Mouse (Mus musculus): ENCODE measurements around the gene Clca3a1. TPM values are rescaled to one million over a fixed set of nuclear protein-coding genes. Genes with fewer than 3 reads are reported as not detected.
A peak's percentile ranks its signal among the peaks of the same experiment; 100 is the strongest.

The Clca3a1 gene
- polyA plus RNA-seq, 1 experiment, result 0.19 TPM

DNA sequence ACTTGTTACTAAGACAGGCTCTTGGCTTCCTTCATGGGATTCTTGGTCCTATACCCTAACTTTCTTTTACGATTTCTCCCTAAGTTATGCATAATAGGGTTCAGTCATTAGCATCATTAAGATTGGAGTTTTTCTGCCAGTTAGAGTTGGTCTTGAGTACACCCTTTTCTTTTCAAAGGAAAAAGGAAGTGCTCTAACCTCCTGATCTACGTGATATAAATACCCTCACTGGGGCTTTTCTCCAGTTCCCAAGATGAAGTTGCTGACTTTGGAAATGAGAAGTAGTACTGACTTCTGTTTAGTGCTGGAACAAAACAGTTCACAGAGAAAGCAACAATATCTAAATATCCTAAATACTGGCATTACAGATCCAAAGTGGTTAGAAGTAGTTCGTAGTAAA lies 62.8 kb downstream of the Clca3a1 start:
- no peak overlapping the region for H3K27ac ChIP-seq (ENCODE audit: insufficient read depth, low read length)
- peaks cover 10% of the 10 kb centered on the region for H3K36me3 ChIP-seq (ENCODE audit: control insufficient read depth, insufficient read depth, low read length, poor library complexity, severe bottlenecking)
- TF ChIP-seq POLR2A (IDR thresholded peaks at IDR 0.05; ENCODE audit: insufficient read depth, low read length), result no peak
- TF ChIP-seq EP300 (IDR thresholded peaks at IDR 0.05; ENCODE audit: insufficient read depth, low read depth, low read length), result no peak
- TF ChIP-seq CTCF (IDR thresholded peaks at IDR 0.05; ENCODE audit: low read depth, low read length), result no peak
- H3K9ac ChIP-seq (ENCODE audit: low read depth, poor library complexity, severe bottlenecking), result no peak overlapping the region
- H3K27me3 ChIP-seq (ENCODE audit: control insufficient read depth, insufficient read depth, low read length, poor library complexity, severe bottlenecking), result no peaks in the 10 kb centered on the region
- H3K4me1 ChIP-seq (ENCODE audit: control insufficient read depth, insufficient read depth, low read length), result no peaks in the 10 kb centered on the region
- H3K9me3 ChIP-seq (replicated peaks; ENCODE audit: control insufficient read depth, insufficient read depth, low read length, poor library complexity, severe bottlenecking), result no peaks in the 10 kb centered on the region
- H3K4me3 ChIP-seq (ENCODE audit: low read depth, low read length), result no peak overlapping the region

DNA sequence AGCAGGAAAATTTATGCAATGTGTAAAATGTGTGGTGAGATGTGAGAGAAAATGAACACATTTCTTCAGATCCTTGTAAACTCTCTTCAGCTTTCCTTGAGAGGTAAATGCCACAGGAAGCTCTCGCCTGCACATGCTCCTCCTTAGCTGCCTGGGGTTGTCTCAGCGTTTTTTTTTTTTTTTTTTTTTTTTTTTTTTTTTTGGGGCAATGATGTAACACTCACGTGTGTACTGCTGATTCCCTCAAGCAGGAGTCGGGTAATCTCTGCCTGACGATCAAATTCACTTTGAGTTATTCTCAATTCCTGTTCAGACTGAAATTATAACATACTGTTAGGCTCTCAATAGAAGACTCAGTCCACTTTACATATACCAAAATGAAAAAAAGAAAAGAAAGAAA lies 63.6 kb downstream of the Clca3a1 start:
- Histone ChIP-seq H3K4me1 (ENCODE audit: control insufficient read depth, insufficient read depth, low read length) (no peaks in the 10 kb centered on the region), H3K4me3 (ENCODE audit: low read depth, low read length) (no peak overlapping the region), H3K9me3 (replicated peaks; ENCODE audit: control insufficient read depth, insufficient read depth, low read length, poor library complexity, severe bottlenecking) (no peaks in the 10 kb centered on the region), H3K9ac (ENCODE audit: low read depth, poor library complexity, severe bottlenecking) (no peak overlapping the region), H3K36me3 (ENCODE audit: control insufficient read depth, insufficient read depth, low read length, poor library complexity, severe bottlenecking) (peaks cover 10% of the 10 kb centered on the region), H3K27me3 (ENCODE audit: control insufficient read depth, insufficient read depth, low read length, poor library complexity, severe bottlenecking) (no peaks in the 10 kb centered on the region), H3K27ac (ENCODE audit: insufficient read depth, low read length) (no peak overlapping the region)
- TF ChIP-seq EP300 (IDR thresholded peaks at IDR 0.05; ENCODE audit: insufficient read depth, low read depth, low read length), result no peak

DNA sequence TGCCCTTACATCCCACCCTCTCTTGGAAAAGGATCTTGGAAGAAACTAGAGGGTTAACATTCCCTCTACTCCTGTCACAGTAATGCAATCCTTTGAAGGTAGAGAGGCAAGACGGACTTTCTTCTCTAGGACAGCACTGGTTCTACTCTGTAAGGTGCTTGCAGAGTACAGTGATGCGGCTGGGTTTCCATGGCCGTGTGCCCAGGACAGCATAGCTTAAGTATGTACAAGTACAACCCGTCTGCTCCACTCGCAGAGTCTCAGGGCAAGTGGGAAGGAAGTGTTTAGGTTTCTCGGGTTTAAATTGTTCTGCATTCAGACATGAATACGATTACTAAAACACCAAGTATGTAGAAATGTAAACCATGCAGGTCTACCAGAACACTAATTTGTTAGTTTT lies 65.8 kb downstream of the Clca3a1 start:
- Histone ChIP-seq H3K9ac (ENCODE audit: low read depth, poor library complexity, severe bottlenecking) (no peak overlapping the region), H3K9me3 (replicated peaks; ENCODE audit: control insufficient read depth, insufficient read depth, low read length, poor library complexity, severe bottlenecking) (no peaks in the 10 kb centered on the region), H3K4me1 (ENCODE audit: control insufficient read depth, insufficient read depth, low read length) (no peaks in the 10 kb centered on the region), H3K27ac (ENCODE audit: insufficient read depth, low read length) (no peak overlapping the region), H3K36me3 (ENCODE audit: control insufficient read depth, insufficient read depth, low read length, poor library complexity, severe bottlenecking) (peaks cover 13% of the 10 kb centered on the region), H3K27me3 (ENCODE audit: control insufficient read depth, insufficient read depth, low read length, poor library complexity, severe bottlenecking) (no peaks in the 10 kb centered on the region), H3K4me3 (ENCODE audit: low read depth, low read length) (no peak overlapping the region)
- TF ChIP-seq POLR2A (IDR thresholded peaks at IDR 0.05; ENCODE audit: insufficient read depth, low read length) (no peak), CTCF (IDR thresholded peaks at IDR 0.05; ENCODE audit: low read depth, low read length) (no peak)

DNA sequence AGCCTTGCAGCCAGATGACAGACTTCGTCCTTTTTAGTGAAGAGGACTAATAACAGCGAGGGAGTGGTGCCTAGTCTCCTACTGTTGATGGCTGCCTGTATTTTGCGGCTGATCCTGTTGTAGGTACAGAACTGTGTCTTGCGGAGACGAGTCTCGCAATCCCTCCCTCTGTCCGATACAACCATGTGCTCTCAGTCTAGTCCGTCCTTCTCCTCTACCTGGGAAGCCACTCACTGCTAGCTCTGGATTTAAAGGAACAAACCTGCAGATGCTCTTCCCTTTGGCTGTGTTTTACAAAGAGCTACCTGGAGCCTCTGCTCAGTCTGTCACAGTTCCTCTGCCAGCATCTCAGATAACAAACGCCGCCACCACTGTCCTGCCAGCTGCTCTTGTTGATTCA lies 66.7 kb downstream of the Clca3a1 start:
- Histone ChIP-seq H3K27ac (ENCODE audit: insufficient read depth, low read length) (no peak overlapping the region), H3K4me3 (ENCODE audit: low read depth, low read length) (no peak overlapping the region), H3K9ac (ENCODE audit: low read depth, poor library complexity, severe bottlenecking) (no peak overlapping the region), H3K9me3 (replicated peaks; ENCODE audit: control insufficient read depth, insufficient read depth, low read length, poor library complexity, severe bottlenecking) (no peaks in the 10 kb centered on the region), H3K4me1 (ENCODE audit: control insufficient read depth, insufficient read depth, low read length) (no peaks in the 10 kb centered on the region), H3K36me3 (ENCODE audit: control insufficient read depth, insufficient read depth, low read length, poor library complexity, severe bottlenecking) (peaks cover 13% of the 10 kb centered on the region), H3K27me3 (ENCODE audit: control insufficient read depth, insufficient read depth, low read length, poor library complexity, severe bottlenecking) (no peaks in the 10 kb centered on the region)
- TF ChIP-seq POLR2A (IDR thresholded peaks at IDR 0.05; ENCODE audit: insufficient read depth, low read length) (no peak), EP300 (IDR thresholded peaks at IDR 0.05; ENCODE audit: insufficient read depth, low read depth, low read length) (no peak)

DNA sequence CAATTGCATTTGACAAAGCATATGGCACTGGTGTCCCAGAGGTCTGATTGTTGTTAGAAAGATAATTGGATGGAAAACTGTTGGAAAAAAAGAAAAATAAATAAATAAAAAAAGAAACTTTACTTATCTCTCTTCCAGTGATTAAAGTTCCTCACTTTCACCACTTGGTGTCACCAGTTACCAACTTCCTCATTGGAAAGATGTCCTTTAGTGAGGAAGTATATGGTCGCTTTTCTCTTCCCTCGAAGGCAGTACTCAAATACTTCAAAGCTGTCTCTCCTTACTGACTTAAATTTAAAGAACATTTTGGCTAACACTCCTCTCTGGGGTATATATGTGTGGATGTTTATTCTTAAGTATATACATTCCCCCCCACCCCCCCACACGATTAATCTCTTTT lies 68.7 kb downstream of the Clca3a1 start:
- Histone ChIP-seq H3K9me3 (replicated peaks; ENCODE audit: control insufficient read depth, insufficient read depth, low read length, poor library complexity, severe bottlenecking) (no peaks in the 10 kb centered on the region), H3K27ac (ENCODE audit: insufficient read depth, low read length) (no peak overlapping the region), H3K27me3 (ENCODE audit: control insufficient read depth, insufficient read depth, low read length, poor library complexity, severe bottlenecking) (no peaks in the 10 kb centered on the region), H3K9ac (ENCODE audit: low read depth, poor library complexity, severe bottlenecking) (no peak overlapping the region), H3K36me3 (ENCODE audit: control insufficient read depth, insufficient read depth, low read length, poor library complexity, severe bottlenecking) (peaks cover 10% of the 10 kb centered on the region; the same call in 1 of the 2 replicates), H3K4me3 (ENCODE audit: low read depth, low read length) (no peak overlapping the region), H3K4me1 (ENCODE audit: control insufficient read depth, insufficient read depth, low read length) (no peaks in the 10 kb centered on the region)
- TF ChIP-seq CTCF (IDR thresholded peaks at IDR 0.05; ENCODE audit: low read depth, low read length) (no peak), POLR2A (IDR thresholded peaks at IDR 0.05; ENCODE audit: insufficient read depth, low read length) (no peak), EP300 (IDR thresholded peaks at IDR 0.05; ENCODE audit: insufficient read depth, low read depth, low read length) (no peak)

DNA sequence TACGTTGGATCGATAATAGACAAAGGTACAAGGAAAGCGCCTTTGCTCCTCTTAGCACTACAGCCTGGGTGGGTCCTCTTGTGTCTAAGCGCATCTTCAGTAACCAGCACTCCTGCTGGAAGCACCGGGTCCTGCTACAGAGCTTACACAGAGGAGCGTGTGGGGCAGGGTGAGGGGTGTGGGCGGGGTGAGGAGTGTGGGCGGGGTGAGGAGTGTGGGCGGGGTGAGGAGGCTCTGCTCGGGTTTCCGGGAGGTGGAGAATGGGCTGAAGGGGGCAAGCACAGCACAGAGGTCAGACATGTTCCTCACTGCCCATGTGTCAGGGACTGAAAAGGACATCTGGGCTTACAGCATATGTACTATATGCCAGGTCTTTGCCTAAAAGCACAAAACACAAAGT lies 71.5 kb downstream of the Clca3a1 start:
- Histone ChIP-seq H3K27ac (ENCODE audit: insufficient read depth, low read length) (no peak overlapping the region), H3K9me3 (replicated peaks; ENCODE audit: control insufficient read depth, insufficient read depth, low read length, poor library complexity, severe bottlenecking) (no peaks in the 10 kb centered on the region), H3K9ac (ENCODE audit: low read depth, poor library complexity, severe bottlenecking) (no peak overlapping the region), H3K4me3 (ENCODE audit: low read depth, low read length) (no peak overlapping the region), H3K27me3 (ENCODE audit: control insufficient read depth, insufficient read depth, low read length, poor library complexity, severe bottlenecking) (no peaks in the 10 kb centered on the region), H3K36me3 (ENCODE audit: control insufficient read depth, insufficient read depth, low read length, poor library complexity, severe bottlenecking) (peaks cover 2% of the 10 kb centered on the region; the same call in 1 of the 2 replicates), H3K4me1 (ENCODE audit: control insufficient read depth, insufficient read depth, low read length) (no peaks in the 10 kb centered on the region)
- TF ChIP-seq EP300 (IDR thresholded peaks at IDR 0.05; ENCODE audit: insufficient read depth, low read depth, low read length), result peak; percentile 50; the same call in 1 of the 2 replicates
- peak; percentile 71 for TF ChIP-seq POLR2A (IDR thresholded peaks at IDR 0.05; ENCODE audit: insufficient read depth, low read length)
- TF ChIP-seq CTCF (IDR thresholded peaks at IDR 0.05; ENCODE audit: low read depth, low read length), result no peak
